Mouse (Mus musculus): ENCODE data around the gene Dennd4a.

DNA sequence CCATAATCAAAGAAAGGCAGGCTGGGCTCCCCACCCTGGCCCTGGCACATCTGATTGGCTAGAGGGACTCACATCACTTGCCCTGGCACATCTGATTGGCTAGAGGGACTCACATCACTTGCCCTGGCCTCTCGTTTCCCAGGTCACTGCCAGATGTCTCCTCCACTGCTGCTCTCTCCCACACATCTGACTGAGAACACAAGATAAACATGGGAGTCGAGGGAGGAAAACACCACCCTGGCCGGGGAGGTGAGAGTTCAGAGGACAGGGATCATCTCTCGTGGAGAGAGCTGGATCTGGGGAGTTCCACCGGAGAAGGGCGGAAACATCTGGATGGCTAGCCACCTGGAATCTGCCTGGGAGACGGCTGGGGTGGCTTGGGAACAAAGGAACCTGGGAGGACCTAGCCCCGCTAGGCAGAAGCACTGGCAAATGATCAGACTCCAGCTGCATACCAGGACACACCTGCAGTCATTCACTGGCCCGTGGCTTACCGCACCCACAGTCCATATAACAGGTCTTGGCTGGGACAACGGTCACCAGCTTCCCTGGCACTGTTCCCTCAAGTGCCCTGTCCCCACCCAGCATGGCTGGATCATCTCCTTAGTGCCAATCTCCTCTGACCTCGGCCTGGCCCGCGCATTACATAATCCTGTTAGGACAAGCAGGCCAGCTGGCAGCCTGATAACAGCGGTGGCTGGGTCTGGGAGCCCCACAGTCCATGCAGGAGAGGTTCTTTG, 123.0 kb downstream of the Dennd4a start:
- TF ChIP-seq CTCF (IDR thresholded peaks at IDR 0.05; ENCODE audit: control insufficient read depth, insufficient read depth, low read length) (no peak), POLR2A (IDR thresholded peaks at IDR 0.05; ENCODE audit: borderline replicate concordance, control insufficient read depth, low read depth, low read length) (no peak)

Measured in bone marrow, adult 2 months (tissue).